Mouse (Mus musculus): ENCODE data around the gene Ifitm3. TPM values are rescaled to one million over a fixed set of nuclear protein-coding genes. Genes with fewer than 3 reads are reported as not detected.

Gene Ifitm3
- total RNA-seq, 2 experiments from 2014 or later: 8.0 to 11.4 TPM

DNA sequence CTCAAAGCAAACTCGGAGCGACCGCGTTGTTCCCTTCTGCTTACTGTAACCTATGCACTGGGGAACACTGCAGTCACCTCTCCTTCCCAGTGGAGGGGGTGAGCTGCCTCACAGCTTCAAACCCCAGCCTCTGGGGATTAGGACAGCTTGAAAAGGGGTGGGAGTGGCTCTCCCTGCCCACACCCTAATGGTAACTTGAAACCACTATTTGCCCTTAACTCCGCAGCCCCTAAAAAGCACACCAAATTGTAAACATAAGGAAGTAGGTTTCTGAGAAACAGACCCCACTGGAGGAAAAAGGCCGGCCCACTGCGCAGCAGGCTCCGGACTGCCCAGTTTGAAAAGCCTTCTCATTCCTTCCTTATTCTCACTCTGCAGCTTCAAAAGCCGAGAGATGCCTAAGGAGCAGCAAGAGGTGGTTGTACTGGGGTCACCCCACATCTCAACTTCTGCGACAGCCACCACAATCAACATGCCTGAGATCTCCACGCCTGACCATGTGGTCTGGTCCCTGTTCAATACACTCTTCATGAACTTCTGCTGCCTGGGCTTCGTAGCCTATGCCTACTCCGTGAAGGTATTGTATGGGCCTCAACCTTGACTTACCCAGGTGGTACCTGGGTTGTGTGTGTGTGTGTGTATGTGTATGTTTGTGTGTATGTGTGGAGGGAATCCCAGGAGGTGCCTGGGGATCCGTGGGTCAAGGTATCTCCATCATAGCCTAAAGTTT lies 42.5 kb downstream of the Ifitm3 start:
- DNase-seq (ENCODE audit: low spot score in 2 of 2): no peak

DNA sequence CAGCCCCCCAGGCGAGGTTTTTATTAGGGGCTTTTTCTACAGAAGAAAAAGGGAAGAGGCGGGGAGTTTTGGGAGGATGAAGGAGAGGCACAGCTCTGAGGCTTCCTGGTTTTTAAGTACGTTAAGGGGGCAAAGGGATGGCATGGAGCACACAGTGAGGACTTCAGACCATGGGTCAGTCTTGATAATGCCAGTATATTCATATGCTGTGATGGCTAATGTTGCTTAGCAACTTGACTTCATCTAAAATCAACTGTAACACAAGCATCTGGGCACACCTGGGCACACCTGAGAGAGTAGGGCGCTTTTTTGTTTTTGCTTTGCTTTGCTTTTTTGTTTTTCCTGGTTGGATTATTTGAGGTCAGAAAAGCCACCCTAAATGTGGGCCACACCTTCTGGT lies 43.6 kb downstream of the Ifitm3 start, which contains the start of gene Ifitm1:
Gene Ifitm1, plus strand, starts transcription at position 301 of the 400 bp plus-strand sequence.
- DNase-seq (ENCODE audit: low spot score in 2 of 2): no peak

GRCm38 (mm10) chr7:140962733-140963132 lies 47.8 kb downstream of the Ifitm3 start:
- no peak for DNase-seq (ENCODE audit: low spot score in 2 of 2)

DNA sequence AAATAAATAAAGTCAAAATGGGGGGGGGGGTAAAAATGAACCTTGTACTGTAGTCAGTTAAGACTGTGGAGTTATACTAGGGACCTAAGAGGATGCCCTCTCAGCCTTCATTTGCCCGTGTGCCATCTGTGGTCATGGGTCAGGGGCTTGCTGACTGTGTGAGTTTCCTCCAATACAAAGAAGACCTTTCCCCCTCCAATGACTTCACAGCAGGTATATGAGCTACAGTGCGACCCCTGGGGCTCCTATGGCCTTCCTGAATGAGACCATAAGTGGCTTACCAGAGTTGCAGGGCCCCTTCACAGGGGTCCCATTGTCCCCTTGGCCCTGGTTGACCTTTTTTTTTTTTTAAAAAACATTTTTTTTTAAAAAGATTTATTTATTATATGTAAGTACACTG lies 49.2 kb downstream of the Ifitm3 start:
- no peak for DNase-seq (ENCODE audit: low spot score in 2 of 2)

DNA sequence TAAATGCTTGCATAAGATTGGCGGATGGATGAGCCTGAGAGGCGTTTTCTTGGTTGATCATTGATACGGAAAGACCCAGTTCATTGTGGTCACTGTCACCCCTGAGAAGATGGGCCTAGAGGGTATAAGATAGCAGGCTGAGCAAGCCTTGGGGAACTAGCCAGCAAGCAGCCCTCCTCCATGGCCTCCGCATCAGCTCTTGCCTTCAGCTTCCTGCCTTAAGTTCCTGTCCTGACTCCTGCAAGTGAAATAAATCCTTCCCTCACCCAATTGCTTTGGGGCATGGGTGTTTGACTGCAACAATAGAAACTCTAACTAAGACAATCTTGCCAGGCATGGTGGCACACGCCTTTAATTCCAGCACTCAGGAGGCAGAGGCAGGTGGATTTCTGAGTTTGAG lies 50.5 kb downstream of the Ifitm3 start:
- DNase-seq (ENCODE audit: low spot score in 2 of 2): no peak

Other genes starting within 250 kb of the Ifitm3 start
- not detected for gene Cyp2e1, start 247.0 kb downstream of the Ifitm3 start, total RNA-seq (2021)
- not detected for gene Syce1, start 222.9 kb downstream of the Ifitm3 start, total RNA-seq (2021)
- 10 to 100 TPM; 12.8 to 14.9 TPM for gene Zfp941, start 188.6 kb downstream of the Ifitm3 start, total RNA-seq (2021)
- gene Urah, start 175.8 kb downstream of the Ifitm3 start, total RNA-seq (2021): 1 to 10 TPM in 1 of 2 experiments, under 1 TPM in 1; 0.99 to 2.3 TPM
- not detected for gene Scgb1c1, start 165.2 kb downstream of the Ifitm3 start, total RNA-seq (2021)
- gene Odf3, start 163.0 kb downstream of the Ifitm3 start, total RNA-seq (2021): not detected
- 1 to 10 TPM in 1 of 2 experiments, under 1 TPM in 1; 0.37 to 1.2 TPM for gene Gm45785, start 154.4 kb downstream of the Ifitm3 start, total RNA-seq (2021)
- 10 to 100 TPM; 68.9 to 73.1 TPM for gene Ric8a, start 153.8 kb downstream of the Ifitm3 start, total RNA-seq (2021)
- 10 to 100 TPM; 24.7 to 26.2 TPM for gene Bet1l, start 153.2 kb downstream of the Ifitm3 start, total RNA-seq (2021)
- 100 to 1,000 TPM; 104 to 112 TPM for gene Psmd13, start 128.8 kb downstream of the Ifitm3 start, total RNA-seq (2021)
- gene Sirt3, start 128.5 kb downstream of the Ifitm3 start, total RNA-seq (2021): 10 to 100 TPM; 75.3 to 75.8 TPM
- 1 to 10 TPM; 1.2 to 3.7 TPM for gene Cox8b, start 110.3 kb downstream of the Ifitm3 start, total RNA-seq (2021)
- under 1 TPM; 0.48 to 0.50 TPM for gene Nlrp6, start 89.9 kb downstream of the Ifitm3 start, total RNA-seq (2021)
- 1 to 10 TPM; 4.0 to 4.6 TPM for gene Pgghg, start 69.4 kb downstream of the Ifitm3 start, total RNA-seq (2021)
- not detected for gene Ifitm5, start 60.5 kb downstream of the Ifitm3 start, total RNA-seq (2021)
- not detected for gene Gm45717, start 54.8 kb downstream of the Ifitm3 start, total RNA-seq (2021)
- 10 to 100 TPM; 11.0 to 12.9 TPM for gene Ifitm2, start 54.8 kb downstream of the Ifitm3 start, total RNA-seq (2021)
- 1 to 10 TPM; 1.1 to 1.7 TPM for gene Ifitm1, start 43.5 kb downstream of the Ifitm3 start, total RNA-seq (2021)
- not detected for gene Ifitm6, start 7.2 kb upstream of the Ifitm3 start, total RNA-seq (2021)
- not detected for gene Gm17387, start 18.4 kb upstream of the Ifitm3 start, total RNA-seq (2021)
- gene B4galnt4, start 50.3 kb upstream of the Ifitm3 start, total RNA-seq (2021): 10 to 100 TPM; 84.2 to 86.8 TPM
- gene Pkp3, start 67.4 kb upstream of the Ifitm3 start, total RNA-seq (2021): not detected
- 1 to 10 TPM; 1.9 to 2.1 TPM for gene Sigirr, start 89.8 kb upstream of the Ifitm3 start, total RNA-seq (2021)
- not detected for gene Ano9, start 107.0 kb upstream of the Ifitm3 start, total RNA-seq (2021)
- gene Ptdss2, start 111.6 kb upstream of the Ifitm3 start, total RNA-seq (2021): 10 to 100 TPM; 47.4 to 50.6 TPM
- gene Rnh1, start 162.1 kb upstream of the Ifitm3 start, total RNA-seq (2021): 10 to 100 TPM; 35.5 to 45.9 TPM
- 100 to 1,000 TPM; 201 TPM for gene Hras, start 183.2 kb upstream of the Ifitm3 start, total RNA-seq (2021)
- gene Lrrc56, start 183.4 kb upstream of the Ifitm3 start, total RNA-seq (2021): 1 to 10 TPM; 4.3 to 4.5 TPM
- gene Lmntd2, start 203.3 kb upstream of the Ifitm3 start, total RNA-seq (2021): not detected
- gene Rassf7, start 205.1 kb upstream of the Ifitm3 start, total RNA-seq (2021): 1 to 10 TPM in 1 of 2 experiments, under 1 TPM in 1; 0.71 to 1.5 TPM
- 10 to 100 TPM; 76.9 to 78.8 TPM for gene Phrf1, start 218.0 kb upstream of the Ifitm3 start, total RNA-seq (2021)